Mouse (Mus musculus): ENCODE measurements around the gene Zc3h6. TPM values are rescaled to one million over a fixed set of nuclear protein-coding genes. Genes with fewer than 3 reads are reported as not detected.
"Not testable (repeated sequence)": the region's sequence is repeated elsewhere in the genome, so short reads cannot be mapped to it uniquely, and the experiment has no call there.

The Zc3h6 gene
- polyA plus RNA-seq, 1 experiment = 3.1 TPM

- Histone ChIP-seq H3K9me3 (no peaks in the 10 kb centered on the region), H3K4me3 (replicated peaks) (peak overlapping the region; percentile 46), H3K27me3 (replicated peaks) (no peaks in the 10 kb centered on the region), H3K4me1 (peaks cover 13% of the 10 kb centered on the region; the same call in 1 of the 2 replicates), H3K36me3 (replicated peaks; ENCODE audit: low read length) (no peaks in the 10 kb centered on the region)
- TF ChIP-seq GATA1 (IDR thresholded peaks at IDR 0.05; ENCODE audit: borderline replicate concordance, low read length) = no peak
- TF ChIP-seq FLI1 (IDR thresholded peaks at IDR 0.05; ENCODE audit: low read length) = no peak
Measured at GRCm38 (mm10) chr2:128965505-128966105, 1.6 kb upstream of the Zc3h6 start.

- TF ChIP-seq GATA1 (IDR thresholded peaks at IDR 0.05; ENCODE audit: borderline replicate concordance, low read length) (no peak), FLI1 (IDR thresholded peaks at IDR 0.05; ENCODE audit: low read length) (no peak)
- Histone ChIP-seq H3K36me3 (replicated peaks; ENCODE audit: low read length) (no peaks in the 10 kb centered on the region), H3K4me1 (peaks cover 15% of the 10 kb centered on the region), H3K9me3 (no peaks in the 10 kb centered on the region), H3K4me3 (replicated peaks) (peak overlapping the region; percentile 96), H3K27me3 (replicated peaks) (no peaks in the 10 kb centered on the region)
Measured at GRCm38 (mm10) chr2:128966236-128966635, 966 bp upstream of the Zc3h6 start.

GRCm38 (mm10) chr2:128967661-128968441 lies 649 bp downstream of the Zc3h6 start, which contains the start of gene Gm10762:
Gm10762 (minus strand) TSS chr2:128967725.
- peak within 1 kb of the TSS; percentile 96 for H3K4me3 ChIP-seq (replicated peaks)
- no peaks in the 10 kb centered on the region for H3K36me3 ChIP-seq (replicated peaks; ENCODE audit: low read length)
- no peak for TF ChIP-seq FLI1 (IDR thresholded peaks at IDR 0.05; ENCODE audit: low read length)
- no peaks in the 10 kb centered on the region for H3K27me3 ChIP-seq (replicated peaks)
- no peaks in the 10 kb centered on the region for H3K9me3 ChIP-seq
- peaks cover 20% of the 10 kb centered on the region for H3K4me1 ChIP-seq

- Histone ChIP-seq H3K27me3 (replicated peaks) (no peaks in the 10 kb centered on the region), H3K36me3 (replicated peaks; ENCODE audit: low read length) (no peaks in the 10 kb centered on the region), H3K4me1 (peaks cover 23% of the 10 kb centered on the region), H3K4me3 (replicated peaks) (peak overlapping the region; percentile 96), H3K9me3 (no peaks in the 10 kb centered on the region)
- TF ChIP-seq FLI1 (IDR thresholded peaks at IDR 0.05; ENCODE audit: low read length) (no peak), GATA1 (IDR thresholded peaks at IDR 0.05; ENCODE audit: borderline replicate concordance, low read length) (no peak)
Measured at GRCm38 (mm10) chr2:128968475-128969083, 1.4 kb downstream of the Zc3h6 start.

GRCm38 (mm10) chr2:128972301-128972700 lies 5.1 kb downstream of the Zc3h6 start:
- H3K9me3 ChIP-seq = no peaks in the 10 kb centered on the region
- H3K4me1 ChIP-seq = peaks cover 17% of the 10 kb centered on the region
- no peak overlapping the region for H3K4me3 ChIP-seq (replicated peaks)
- H3K27me3 ChIP-seq (replicated peaks) = no peaks in the 10 kb centered on the region
- no peak for TF ChIP-seq GATA1 (IDR thresholded peaks at IDR 0.05; ENCODE audit: borderline replicate concordance, low read length)
- no peaks in the 10 kb centered on the region for H3K36me3 ChIP-seq (replicated peaks; ENCODE audit: low read length)

- H3K9me3 ChIP-seq = no peaks in the 10 kb centered on the region
- H3K27me3 ChIP-seq (replicated peaks) = no peaks in the 10 kb centered on the region
- peaks cover 15% of the 10 kb centered on the region for H3K4me1 ChIP-seq
- TF ChIP-seq FLI1 (IDR thresholded peaks at IDR 0.05; ENCODE audit: low read length) = no peak
- TF ChIP-seq GATA1 (IDR thresholded peaks at IDR 0.05; ENCODE audit: borderline replicate concordance, low read length) = no peak
- H3K4me3 ChIP-seq (replicated peaks) = no peak overlapping the region
- no peaks in the 10 kb centered on the region for H3K36me3 ChIP-seq (replicated peaks; ENCODE audit: low read length)
Measured at GRCm38 (mm10) chr2:128975572-128975971, 8.4 kb downstream of the Zc3h6 start.

DNA sequence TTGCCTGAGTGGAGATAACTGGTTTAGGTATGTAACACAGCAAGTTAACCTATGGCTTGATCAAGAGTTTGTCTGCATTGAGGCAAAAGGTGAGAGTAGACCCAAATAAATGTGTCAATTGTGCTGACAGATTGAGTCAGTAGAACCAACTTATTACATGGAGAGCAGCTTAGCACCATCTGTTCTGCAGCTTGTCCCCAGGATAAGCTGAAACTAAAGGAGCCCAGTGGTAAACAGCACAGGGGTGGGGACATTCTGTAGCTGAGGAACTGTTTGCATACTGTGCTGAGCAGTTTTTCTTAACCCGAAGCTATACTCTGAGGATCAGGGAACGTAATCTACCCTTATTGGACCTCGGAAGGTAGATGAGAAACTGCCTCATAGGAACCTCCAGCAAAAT lies 17.5 kb downstream of the Zc3h6 start:
- H3K9me3 ChIP-seq = peaks cover 3% of the 10 kb centered on the region; the same call in 1 of the 2 replicates
- TF ChIP-seq GATA1 (IDR thresholded peaks at IDR 0.05; ENCODE audit: borderline replicate concordance, low read length) (no peak), FLI1 (IDR thresholded peaks at IDR 0.05; ENCODE audit: low read length) (no peak)
- H3K36me3 ChIP-seq (replicated peaks; ENCODE audit: low read length) = no peaks in the 10 kb centered on the region
- no peak overlapping the region for H3K4me3 ChIP-seq (replicated peaks)
- no peaks in the 10 kb centered on the region for H3K27me3 ChIP-seq (replicated peaks)
- H3K4me1 ChIP-seq = no peaks in the 10 kb centered on the region

- Histone ChIP-seq H3K4me3 (replicated peaks) (no peak overlapping the region), H3K9me3 (no peaks in the 10 kb centered on the region), H3K27me3 (replicated peaks) (no peaks in the 10 kb centered on the region), H3K4me1 (peaks cover 14% of the 10 kb centered on the region), H3K36me3 (replicated peaks; ENCODE audit: low read length) (peaks cover 16% of the 10 kb centered on the region)
- TF ChIP-seq FLI1 (IDR thresholded peaks at IDR 0.05; ENCODE audit: low read length) (no peak), GATA1 (IDR thresholded peaks at IDR 0.05; ENCODE audit: borderline replicate concordance, low read length) (no peak)
Measured at GRCm38 (mm10) chr2:129004872-129005271, 37.7 kb downstream of the Zc3h6 start.

DNA sequence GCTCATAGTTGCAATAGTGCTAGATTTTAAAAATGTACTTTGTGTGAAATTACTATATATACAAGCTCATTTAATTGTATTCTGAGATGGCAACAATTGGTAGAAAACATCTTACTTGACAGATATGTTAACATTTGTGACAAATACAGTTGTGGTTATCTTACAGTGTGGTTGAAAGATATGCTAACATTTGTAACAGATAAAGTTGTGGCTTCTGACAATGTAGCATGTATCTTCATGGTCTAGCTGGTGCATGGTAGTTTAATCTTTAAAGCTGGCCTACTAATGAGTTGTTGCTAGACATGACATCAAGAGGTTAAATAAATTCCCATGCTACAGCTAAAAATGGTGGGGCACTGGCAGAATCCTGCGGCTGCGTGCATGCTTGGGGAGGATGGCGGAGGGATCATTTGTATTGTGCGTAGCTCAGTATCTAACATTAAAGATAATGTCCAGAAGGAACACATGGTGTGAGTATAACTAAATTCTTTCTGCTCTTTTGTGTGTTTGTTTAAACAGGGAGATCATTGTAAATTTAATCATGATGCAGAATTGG lies 39.1 kb downstream of the Zc3h6 start:
- Histone ChIP-seq H3K9me3 (no peaks in the 10 kb centered on the region), H3K4me3 (replicated peaks) (no peak overlapping the region), H3K36me3 (replicated peaks; ENCODE audit: low read length) (peaks cover 16% of the 10 kb centered on the region), H3K27me3 (replicated peaks) (no peaks in the 10 kb centered on the region), H3K4me1 (peaks cover 14% of the 10 kb centered on the region)
- TF ChIP-seq FLI1 (IDR thresholded peaks at IDR 0.05; ENCODE audit: low read length) = no peak
- TF ChIP-seq GATA1 (IDR thresholded peaks at IDR 0.05; ENCODE audit: borderline replicate concordance, low read length) = no peak

GRCm38 (mm10) chr2:129008867-129009266 lies 41.7 kb downstream of the Zc3h6 start:
- not testable (repeated sequence) for H3K9me3 ChIP-seq; H3K27me3 ChIP-seq (replicated peaks); H3K4me3 ChIP-seq (replicated peaks)
- Histone ChIP-seq H3K36me3 (replicated peaks; ENCODE audit: low read length) (peaks cover 20% of the 10 kb centered on the region), H3K4me1 (peaks cover 14% of the 10 kb centered on the region)
